Mouse (Mus musculus) CH12.LX (cell line): ENCODE measurements around the gene Plpp3. TPM values are rescaled to one million over a fixed set of nuclear protein-coding genes. Genes with fewer than 3 reads are reported as not detected.

Source experiments
- DNase-seq: peaks from one replicate; pipeline ENCODE4 v3.0.0-alpha.2; 2013; ENCODE audit errors: extremely low read depth
- H3K27ac ChIP-seq: 2 replicates; pipeline ENCODE4 v1.5.1; 2012; ENCODE audit warnings: low read depth, mild to moderate bottlenecking, control low read depth, moderate library complexity; ENCODE audit not compliant: insufficient read depth
- H3K27me3 ChIP-seq: replicated peaks from 2 replicates; pipeline ENCODE3; 2012; ENCODE audit warnings: inconsistent platforms
- H3K36me3 ChIP-seq, 2 experiments: replicated peaks in 1 of 2; 2 replicates each; pipeline versions ENCODE3 to v1.6.1; 2012; ENCODE audit warnings: inconsistent platforms in 1 of 2, low read length in 1 of 2, mild to moderate bottlenecking in 1 of 2, mixed read lengths in 1 of 2, moderate library complexity in 1 of 2; ENCODE audit not compliant: control insufficient read depth in 1 of 2, insufficient read depth in 1 of 2
- H3K4me1 ChIP-seq, 2 experiments: 2 replicates each; pipeline ENCODE4 v1.6.1; 2012; ENCODE audit warnings: inconsistent platforms in 1 of 2, moderate library complexity in 1 of 2; ENCODE audit not compliant: insufficient read depth in 2 of 2, control insufficient read depth in 1 of 2
- H3K4me2 ChIP-seq: 2 replicates; pipeline ENCODE4 v1.6.1; 2012; ENCODE audit warnings: low read depth, mild to moderate bottlenecking, control low read depth; ENCODE audit not compliant: poor library complexity, insufficient read depth, severe bottlenecking
- H3K4me3 ChIP-seq, 3 experiments: fragments of 150-350 bp in 1 of 3; sonication (generic) in 1 of 3; replicated peaks in 1 of 3; 2 replicates each; pipeline versions ENCODE3 to v1.5.1; 2011 to 2012; ENCODE audit warnings: low read depth in 2 of 3, low read length in 2 of 3, mild to moderate bottlenecking in 2 of 3, moderate library complexity in 2 of 3, control low read depth in 1 of 3, improper control_type of control experiment in 1 of 3, inconsistent platforms in 1 of 3, mixed read lengths in 1 of 3; ENCODE audit not compliant: poor library complexity in 1 of 3
- H3K79me2 ChIP-seq: replicated peaks from 2 replicates; pipeline ENCODE4 v1.6.1; 2012; ENCODE audit warnings: mild to moderate bottlenecking, moderate library complexity; ENCODE audit not compliant: control insufficient read depth, poor library complexity, insufficient read depth, severe bottlenecking; ENCODE audit errors: extremely low read depth
- H3K9ac ChIP-seq: 2 replicates; pipeline ENCODE4 v1.6.1; 2012; ENCODE audit warnings: low read depth, mild to moderate bottlenecking, control low read depth, moderate library complexity; ENCODE audit not compliant: insufficient read depth
- H3K9me3 ChIP-seq: replicated peaks from 2 replicates; pipeline ENCODE3; 2012; ENCODE audit warnings: low read length, inconsistent platforms, mixed read lengths
- BHLHE40 ChIP-seq: IDR thresholded peaks from 2 replicates; pipeline ENCODE4 v1.6.1; 2011; ENCODE audit warnings: mild to moderate bottlenecking, low read depth, low read length, improper control_type of control experiment
- CHD2 ChIP-seq: IDR thresholded peaks from 2 replicates; pipeline ENCODE4 v1.6.1; 2011; ENCODE audit warnings: low read length, improper control_type of control experiment
- CTCF ChIP-seq, 2 experiments: IDR thresholded peaks in 1 of 2; conservative IDR thresholded peaks in 1 of 2; 2 replicates each; pipeline ENCODE4 v1.5.1; 2011 to 2012; ENCODE audit warnings: low read depth in 2 of 2, low read length in 2 of 2, improper control_type of control experiment in 1 of 2, inconsistent platforms in 1 of 2, mild to moderate bottlenecking in 1 of 2, moderate library complexity in 1 of 2
- ELF1 ChIP-seq: IDR thresholded peaks from 2 replicates; pipeline ENCODE4 v1.6.1; 2014; ENCODE audit warnings: low read depth, mild to moderate bottlenecking, inconsistent platforms, low read length, improper control_type of control experiment
- EP300 ChIP-seq: IDR thresholded peaks from 2 replicates; pipeline ENCODE4 v1.6.1; 2011; ENCODE audit warnings: low read length, improper control_type of control experiment
- ETS1 ChIP-seq: conservative IDR thresholded peaks from 2 replicates; pipeline ENCODE4 v1.6.1; 2012; ENCODE audit warnings: low read depth, mild to moderate bottlenecking, inconsistent platforms, low read length, improper control_type of control experiment, moderate library complexity
- GABPA ChIP-seq: IDR thresholded peaks from 2 replicates; pipeline ENCODE4 v1.6.1; 2012; ENCODE audit warnings: low read depth, low read length, improper control_type of control experiment, inconsistent platforms; ENCODE audit not compliant: insufficient replicate concordance
- IRF4 ChIP-seq: IDR thresholded peaks from 2 replicates; pipeline ENCODE4 v1.6.1; 2014; ENCODE audit warnings: low read depth, mild to moderate bottlenecking, inconsistent platforms, low read length, improper control_type of control experiment
- JUND ChIP-seq: conservative IDR thresholded peaks from 2 replicates; pipeline ENCODE4 v1.6.1; 2011; ENCODE audit warnings: low read depth, low read length, improper control_type of control experiment
- MAFK ChIP-seq: IDR thresholded peaks from 2 replicates; pipeline ENCODE4 v1.6.1; 2011; ENCODE audit warnings: low read length, improper control_type of control experiment; ENCODE audit not compliant: insufficient replicate concordance
- MAZ ChIP-seq: IDR thresholded peaks from 2 replicates; pipeline ENCODE4 v1.6.1; 2012; ENCODE audit warnings: low read depth, mild to moderate bottlenecking, inconsistent platforms, low read length, improper control_type of control experiment, moderate library complexity
- MEF2A ChIP-seq: IDR thresholded peaks from 2 replicates; pipeline ENCODE4 v1.6.1; 2014; ENCODE audit warnings: low read depth, mild to moderate bottlenecking, inconsistent platforms, low read length, improper control_type of control experiment, borderline replicate concordance
- MXI1 ChIP-seq: IDR thresholded peaks from 2 replicates; pipeline ENCODE4 v1.6.1; 2011; ENCODE audit warnings: mild to moderate bottlenecking, low read depth, low read length, improper control_type of control experiment
- MYC ChIP-seq: IDR thresholded peaks from 2 replicates; pipeline ENCODE4 v1.6.1; 2011; ENCODE audit warnings: low read depth, mild to moderate bottlenecking, improper control_type of control experiment, low read length
- PAX5 ChIP-seq: IDR thresholded peaks from 2 replicates; pipeline ENCODE4 v1.6.1; 2012; ENCODE audit warnings: low read length, inconsistent platforms, mixed read lengths
- POLR2A ChIP-seq: IDR thresholded peaks from 2 replicates; pipeline ENCODE4 v1.6.1; 2011; ENCODE audit warnings: low read depth, mild to moderate bottlenecking, improper control_type of control experiment, low read length
- POLR2AphosphoS2 ChIP-seq: IDR thresholded peaks from 2 replicates; pipeline ENCODE4 v1.6.1; 2011; ENCODE audit warnings: low read depth, low read length, improper control_type of control experiment
- RAD21 ChIP-seq: IDR thresholded peaks from 2 replicates; pipeline ENCODE4 v1.6.1; 2011; ENCODE audit warnings: low read depth, mild to moderate bottlenecking, low read length, improper control_type of control experiment, moderate library complexity
- SMC3 ChIP-seq: IDR thresholded peaks from 2 replicates; pipeline ENCODE4 v1.6.1; 2011; ENCODE audit warnings: low read depth, low read length, improper control_type of control experiment
- TBP ChIP-seq: conservative IDR thresholded peaks from 2 replicates; pipeline ENCODE4 v1.6.1; 2011; ENCODE audit warnings: low read depth, low read length, improper control_type of control experiment
- UBTF ChIP-seq: IDR thresholded peaks from 2 replicates; pipeline ENCODE4 v1.6.1; 2012; ENCODE audit warnings: low read depth, mild to moderate bottlenecking, inconsistent platforms, low read length, improper control_type of control experiment, moderate library complexity
- USF2 ChIP-seq: conservative IDR thresholded peaks from 2 replicates; pipeline ENCODE4 v1.6.1; 2011; ENCODE audit warnings: low read depth, low read length, improper control_type of control experiment
- ZC3H11A ChIP-seq: IDR thresholded peaks from 2 replicates; pipeline ENCODE4 v1.6.1; 2012; ENCODE audit warnings: low read depth, mild to moderate bottlenecking, inconsistent platforms, low read length, improper control_type of control experiment
- ZMIZ1 ChIP-seq: IDR thresholded peaks from 2 replicates; pipeline ENCODE4 v1.6.1; 2012; ENCODE audit warnings: low read depth, mild to moderate bottlenecking, inconsistent platforms, low read length, improper control_type of control experiment
- dilution Hi-C: fragments of 300-500 bp; cut with MboI; formaldehyde crosslinking; loops from 2 replicates; pipeline ENCODE4 v1.14.3; 2020; ENCODE audit warnings: low sequenced_read_pairs; ENCODE audit not compliant: extremely low pct_unique_long_range_greater_than_20kb, extremely low pct_ligation_motif_present
- in situ Hi-C: fragments of 300-500 bp; cut with MboI; formaldehyde crosslinking; loops from 3 replicates; pipeline ENCODE4 v1.14.3; 2019; ENCODE audit warnings: low sequenced_read_pairs, low pct_ligation_motif_present, low pct_unique_long_range_greater_than_20kb, mixed read lengths
- polyA plus RNA-seq: library from polyadenylated mRNA; unstranded; fragments of >175 nt; gene quantifications from 2 replicates; pipeline ENCODE4 v1.2.1, GENCODE M21; 2012; ENCODE audit warnings: low read depth; ENCODE audit not compliant: insufficient read length
- total RNA-seq, 2 experiments: library from RNA; depleted of rRNA; stranded (reverse); fragments of 300-350 nt in 1 of 2; fragments of >200 nt in 1 of 2; gene quantifications; 2 replicates each; pipeline ENCODE4 v1.2.3; 2012 to 2014

Plpp3 gene
- total and polyA plus RNA-seq, 3 experiments = 0.34 to 1.6 (median 1.2) TPM

- H3K4me3 ChIP-seq = no peak overlapping the region
- H3K36me3 ChIP-seq = peaks cover 0 to 1% of the 10 kb centered on the region in 2 experiments
- dilution Hi-C loops = no loop called here
- H3K79me2 ChIP-seq = no peaks in the 10 kb centered on the region
- in situ Hi-C loops = no loop called here
- no peak overlapping the region for H3K9ac ChIP-seq
- no peaks in the 10 kb centered on the region for H3K9me3 ChIP-seq
- H3K4me2 ChIP-seq = no peak overlapping the region
- H3K27ac ChIP-seq = no peak overlapping the region
- no peaks in the 10 kb centered on the region for H3K27me3 ChIP-seq
- TF ChIP-seq ELF1 = no peak
- TF ChIP-seq MEF2A = no peak
- TF ChIP-seq EP300 = no peak
- no peak for TF ChIP-seq BHLHE40
- TF ChIP-seq GABPA = no peak
- TF ChIP-seq SMC3 = no peak
- no peak for TF ChIP-seq CHD2
- no peak for TF ChIP-seq POLR2AphosphoS2
- no peak for TF ChIP-seq MAZ
- TF ChIP-seq JUND = no peak
- TF ChIP-seq TBP = no peak
- no peak for TF ChIP-seq MYC
- no peak for TF ChIP-seq MXI1
- TF ChIP-seq ZC3H11A = no peak
- no peak for TF ChIP-seq CTCF (conservative IDR thresholded peaks at IDR 0.05 in 1 of 2, IDR thresholded peaks at IDR 0.05 in 1 of 2; ENCODE audit: low read depth in 2 of 2, low read length in 2 of 2)
- TF ChIP-seq MAFK = no peak
- TF ChIP-seq IRF4 = no peak
- no peak for DNase-seq
- no peaks in the 10 kb centered on the region for H3K4me1 ChIP-seq
Observed at GRCm38 (mm10) chr4:105214438-105214837, 57.3 kb downstream of the Plpp3 start.

DNA sequence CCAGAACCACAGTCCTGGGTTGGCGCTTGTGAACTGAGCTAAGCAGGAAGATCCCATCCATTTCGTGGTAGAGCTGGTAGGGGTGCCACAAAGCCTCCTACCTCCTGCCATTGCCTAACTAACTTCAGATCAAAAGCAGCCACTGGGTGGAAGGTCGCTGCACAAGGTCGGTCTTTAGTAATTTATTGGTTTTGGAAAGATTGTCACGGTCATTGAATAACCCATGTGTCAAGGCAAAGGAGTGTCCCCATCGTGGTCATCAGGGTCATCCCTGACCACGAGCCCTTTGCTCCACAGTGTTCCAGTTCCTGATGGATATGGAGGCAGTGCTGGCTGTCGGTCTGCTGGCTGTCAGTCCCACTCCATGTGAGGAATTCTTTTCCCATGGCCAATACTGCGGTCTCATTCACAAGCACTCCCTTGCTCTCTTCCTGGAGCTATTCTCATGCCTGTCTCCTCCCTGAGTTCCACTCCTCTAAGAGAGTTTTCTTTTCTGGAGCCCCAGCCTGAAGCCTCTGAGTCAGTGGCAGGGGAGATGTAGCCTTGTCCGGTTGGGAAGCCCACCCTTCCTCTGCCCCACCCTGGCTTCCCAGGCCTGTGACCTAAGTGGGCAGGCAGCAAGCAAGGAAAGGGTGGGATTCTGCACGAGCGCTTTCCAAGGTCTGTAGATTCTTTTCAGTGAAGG, 58.7 kb downstream of the Plpp3 start:
- peaks cover 0 to 1% of the 10 kb centered on the region in 2 experiments for H3K36me3 ChIP-seq
- DNase-seq = no peak
- dilution Hi-C loops = no loop called here

More for the DNA sequence above, 58.7 kb downstream of the Plpp3 start:
- H3K4me3 ChIP-seq = no peak overlapping the region
- H3K9me3 ChIP-seq = no peaks in the 10 kb centered on the region
- TF ChIP-seq ZC3H11A = no peak
- no peak for TF ChIP-seq PAX5
- no peak for TF ChIP-seq RAD21
- TF ChIP-seq POLR2A = no peak
- TF ChIP-seq USF2 = no peak
- TF ChIP-seq ZMIZ1 = no peak
- TF ChIP-seq CTCF (conservative IDR thresholded peaks at IDR 0.05 in 1 of 2, IDR thresholded peaks at IDR 0.05 in 1 of 2; ENCODE audit: low read depth in 2 of 2, low read length in 2 of 2) = no peak
- TF ChIP-seq UBTF = no peak
- no peak for TF ChIP-seq EP300
- no peak for TF ChIP-seq ETS1
- H3K79me2 ChIP-seq = no peaks in the 10 kb centered on the region
- H3K27me3 ChIP-seq = no peaks in the 10 kb centered on the region
- no peak overlapping the region for H3K4me2 ChIP-seq
- H3K4me1 ChIP-seq = no peaks in the 10 kb centered on the region
- H3K9ac ChIP-seq = no peak overlapping the region
- H3K27ac ChIP-seq = no peak overlapping the region
- in situ Hi-C loops = no loop called here
